Mouse (Mus musculus): ENCODE results near the gene Acot7. TPM values are rescaled to one million over a fixed set of nuclear protein-coding genes. Genes with fewer than 3 reads are reported as not detected.

Gene Acot7
- 10.7 and 12.0 TPM in 2 replicates for polyA plus RNA-seq (2015; fragmentation: Nextera tagmentation; extraction: Ambion mirVana)

DNA sequence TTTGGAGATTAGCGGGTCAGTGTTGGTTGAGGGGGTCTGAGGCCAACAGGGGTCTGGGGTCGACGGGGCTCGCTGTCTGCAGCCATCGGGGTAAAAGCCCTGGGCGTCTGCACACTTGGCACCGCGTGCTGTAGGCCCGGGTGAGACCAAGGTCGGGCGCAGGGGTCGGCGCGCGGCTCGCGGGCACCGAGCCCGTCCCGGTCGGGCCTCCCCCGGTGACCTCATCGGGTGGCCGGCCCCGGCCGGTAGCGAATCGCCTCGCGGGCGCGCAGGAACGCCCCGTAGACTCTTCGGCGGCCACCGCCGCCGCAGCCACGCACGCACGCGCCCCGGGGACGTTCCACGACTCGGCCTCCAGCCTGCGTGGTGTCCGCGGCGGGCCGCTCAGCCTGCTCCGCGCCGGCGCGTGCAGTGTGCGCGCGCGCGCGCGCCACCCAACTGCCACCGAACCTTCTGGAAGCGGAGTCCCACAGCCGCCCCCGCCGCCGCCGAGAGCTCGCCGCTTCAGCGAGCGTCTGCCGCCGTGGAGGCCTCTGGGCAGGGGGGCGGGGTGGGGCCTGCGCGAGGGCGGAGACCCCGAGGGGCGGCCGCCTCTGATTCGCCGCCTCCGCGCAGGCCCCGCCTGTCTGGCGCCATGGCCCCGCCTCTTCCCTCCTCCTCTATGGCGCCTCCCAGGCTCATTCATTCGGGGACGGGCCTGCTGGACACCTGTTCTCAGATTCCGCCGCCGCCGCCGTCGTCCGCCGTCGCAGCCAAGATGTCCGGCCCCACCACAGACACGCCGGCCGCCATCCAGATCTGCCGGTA is at the start of gene Acot7:
TSS of gene Acot7 (plus strand) at position 598 of the 807 bp plus-strand sequence.
- Histone ChIP-seq H3K9me3 (ENCODE audit: low read length) (no peaks in the 10 kb centered on the region), H3K4me2 (ENCODE audit: low read depth, low read length) (peak within 1 kb of the TSS; percentile 93), H3K9ac (replicated peaks) (peak within 1 kb of the TSS; percentile 75), H3K4me3 (ENCODE audit: low read depth, low read length) (peak within 1 kb of the TSS; percentile 69), H3K36me3 (replicated peaks; ENCODE audit: insufficient read depth, low read length) (no peaks in the 10 kb centered on the region), H3K27ac (ENCODE audit: low read depth) (peak within 1 kb of the TSS; percentile 96), H3K4me1 (ENCODE audit: insufficient read depth) (peaks cover 22% of the 10 kb centered on the region), H3K27me3 (ENCODE audit: insufficient read depth, low read length) (peaks cover 10% of the 10 kb centered on the region; the same call in 1 of the 2 replicates)
- TF ChIP-seq CTCF (IDR thresholded peaks at IDR 0.05; ENCODE audit: low read depth) (no peak), EP300 (IDR thresholded peaks at IDR 0.05; ENCODE audit: low read depth) (no peak)
- WGBS (ENCODE audit: insufficient replicate concordance), result 4% methylated on average over 48 of the region's 108 CpGs
- peak; percentile 96 for ATAC-seq
- DNase-seq, result peak; percentile 95

DNA sequence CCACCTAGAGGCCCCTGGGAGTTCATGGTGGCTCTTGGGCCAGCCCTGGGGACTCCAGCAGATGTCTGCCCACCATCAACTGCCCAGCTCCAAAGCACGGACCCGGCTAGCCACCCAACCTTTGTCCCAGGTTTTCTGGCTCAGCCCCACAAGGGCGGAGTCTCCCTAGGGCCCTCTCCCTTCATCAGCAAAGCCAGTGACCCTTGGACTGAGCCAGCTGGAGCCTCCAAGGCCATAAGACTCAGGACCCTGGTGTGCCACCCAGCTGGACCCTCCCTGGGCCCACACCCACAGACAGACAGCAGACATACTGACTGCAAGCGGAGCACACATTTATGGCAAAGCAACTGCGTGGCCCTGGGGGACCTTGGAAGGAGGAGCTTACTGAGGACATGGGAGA is 49.1 kb upstream of the Acot7 start:
- peak; percentile 44 for DNase-seq
- Histone ChIP-seq H3K4me3 (ENCODE audit: low read depth, low read length) (no peak overlapping the region), H3K4me1 (ENCODE audit: insufficient read depth) (peaks cover 25% of the 10 kb centered on the region), H3K9ac (replicated peaks) (no peak overlapping the region), H3K4me2 (ENCODE audit: low read depth, low read length) (peak overlapping the region; percentile 51), H3K27me3 (ENCODE audit: insufficient read depth, low read length) (peaks cover 98% of the 10 kb centered on the region), H3K27ac (ENCODE audit: low read depth) (no peak overlapping the region), H3K9me3 (ENCODE audit: low read length) (no peaks in the 10 kb centered on the region), H3K36me3 (replicated peaks; ENCODE audit: insufficient read depth, low read length) (no peaks in the 10 kb centered on the region)
- ATAC-seq, result no peak
- 58% methylated on average over 5 of the region's 5 CpGs for WGBS (ENCODE audit: insufficient replicate concordance)
- TF ChIP-seq EP300 (IDR thresholded peaks at IDR 0.05; ENCODE audit: low read depth), result no peak
- no peak for TF ChIP-seq CTCF (IDR thresholded peaks at IDR 0.05; ENCODE audit: low read depth)

DNA sequence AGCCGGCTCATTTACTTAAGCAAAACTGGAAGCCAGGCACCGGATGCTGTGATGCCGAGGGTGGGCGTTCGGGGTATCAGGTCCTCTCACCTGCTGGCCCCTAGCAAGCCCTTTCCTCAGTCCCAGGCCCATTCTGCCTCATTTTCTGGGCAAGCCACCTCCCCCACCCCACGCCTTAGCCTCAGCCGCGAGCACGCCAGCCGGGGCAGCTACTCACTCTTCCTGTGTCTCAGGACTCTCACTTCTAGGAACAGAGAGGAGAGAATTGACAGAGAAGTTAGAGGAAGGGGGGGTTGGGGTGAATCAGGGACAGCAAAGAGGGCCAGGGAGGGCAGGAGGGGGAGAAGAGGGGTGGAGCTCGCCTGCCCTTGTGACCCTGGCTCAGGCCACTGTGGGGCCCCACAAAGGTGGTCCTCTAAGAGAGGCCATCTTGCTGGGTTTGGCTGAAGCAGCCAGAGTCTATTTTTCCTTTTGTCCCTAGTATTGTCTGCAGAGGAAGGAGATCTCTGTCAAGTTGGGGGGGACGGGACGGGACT is 48.5 kb upstream of the Acot7 start:
- H3K4me1 ChIP-seq (ENCODE audit: insufficient read depth), result peaks cover 25% of the 10 kb centered on the region
- no peak overlapping the region for H3K27ac ChIP-seq (ENCODE audit: low read depth)
- no peak overlapping the region for H3K4me3 ChIP-seq (ENCODE audit: low read depth, low read length)
- H3K9ac ChIP-seq (replicated peaks), result no peak overlapping the region
- H3K27me3 ChIP-seq (ENCODE audit: insufficient read depth, low read length), result peaks cover 98% of the 10 kb centered on the region
- no peak for TF ChIP-seq CTCF (IDR thresholded peaks at IDR 0.05; ENCODE audit: low read depth)
- TF ChIP-seq EP300 (IDR thresholded peaks at IDR 0.05; ENCODE audit: low read depth), result no peak
- H3K36me3 ChIP-seq (replicated peaks; ENCODE audit: insufficient read depth, low read length), result no peaks in the 10 kb centered on the region
- ATAC-seq (no peak), DNase-seq (no peak)
- no peaks in the 10 kb centered on the region for H3K9me3 ChIP-seq (ENCODE audit: low read length)
- 32% methylated on average over 13 of the region's 13 CpGs for WGBS (ENCODE audit: insufficient replicate concordance)
- H3K4me2 ChIP-seq (ENCODE audit: low read depth, low read length), result peak overlapping the region; percentile 51

DNA sequence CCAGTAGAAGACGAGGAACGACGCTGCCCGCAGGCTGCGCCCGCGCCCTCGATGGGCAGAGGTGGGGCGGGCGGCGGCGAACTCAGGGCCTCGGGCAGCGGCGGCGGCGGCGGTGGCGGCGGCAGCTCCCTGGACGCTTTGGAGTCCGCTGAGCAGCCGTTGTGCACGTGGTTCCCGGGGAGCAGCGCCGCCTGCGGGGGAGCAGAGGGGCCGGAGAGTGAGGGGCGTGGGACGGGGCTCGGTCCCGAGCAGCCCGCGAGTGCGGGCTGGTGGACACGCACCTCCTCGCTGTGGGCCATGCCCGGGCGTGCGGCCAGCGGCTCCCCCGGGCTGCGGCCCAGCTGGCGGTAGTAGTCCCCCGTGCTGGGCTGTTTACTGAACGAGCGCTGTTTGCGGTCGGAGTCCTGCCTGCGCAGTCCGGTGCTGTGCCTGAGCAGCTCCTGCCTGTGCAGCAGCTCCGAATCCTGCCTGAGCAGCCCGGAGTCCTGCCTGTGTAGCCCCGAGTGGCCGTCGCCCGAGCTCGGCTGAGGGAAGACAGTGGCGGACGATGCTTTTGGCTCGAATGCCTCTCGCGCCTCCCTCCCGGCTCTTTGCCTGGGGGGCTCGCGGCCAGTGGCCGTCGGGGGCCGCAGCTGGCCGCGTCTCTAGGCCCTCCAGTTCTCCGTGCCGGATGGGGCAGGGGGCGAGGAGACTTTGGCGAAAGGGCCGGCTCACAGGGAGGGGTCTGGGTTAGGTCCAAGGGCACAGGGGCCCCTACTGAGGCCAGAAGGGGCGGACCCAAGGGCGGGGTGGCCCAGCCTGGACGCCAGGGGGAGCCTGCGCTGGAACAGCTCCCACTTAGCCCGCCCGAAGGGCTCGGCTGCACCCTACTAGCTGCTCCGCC is 46.9 kb upstream of the Acot7 start:
- ATAC-seq, result peak; percentile 76
- H3K4me3 ChIP-seq (ENCODE audit: low read depth, low read length), result peak overlapping the region; percentile 33
- no peak overlapping the region for H3K27ac ChIP-seq (ENCODE audit: low read depth)
- no peaks in the 10 kb centered on the region for H3K36me3 ChIP-seq (replicated peaks; ENCODE audit: insufficient read depth, low read length)
- peak; percentile 57 for TF ChIP-seq CTCF (IDR thresholded peaks at IDR 0.05; ENCODE audit: low read depth)
- no peak for TF ChIP-seq EP300 (IDR thresholded peaks at IDR 0.05; ENCODE audit: low read depth)
- H3K27me3 ChIP-seq (ENCODE audit: insufficient read depth, low read length), result peaks cover 82% of the 10 kb centered on the region
- WGBS (ENCODE audit: insufficient replicate concordance), result 2% methylated on average over 71 of the region's 85 CpGs
- DNase-seq, result peak; percentile 67
- H3K9me3 ChIP-seq (ENCODE audit: low read length), result no peaks in the 10 kb centered on the region
- H3K4me2 ChIP-seq (ENCODE audit: low read depth, low read length), result peak overlapping the region; percentile 64
- peaks cover 24% of the 10 kb centered on the region for H3K4me1 ChIP-seq (ENCODE audit: insufficient read depth)
- peak overlapping the region; percentile 34; the same call in 1 of the 2 replicates for H3K9ac ChIP-seq (replicated peaks)

DNA sequence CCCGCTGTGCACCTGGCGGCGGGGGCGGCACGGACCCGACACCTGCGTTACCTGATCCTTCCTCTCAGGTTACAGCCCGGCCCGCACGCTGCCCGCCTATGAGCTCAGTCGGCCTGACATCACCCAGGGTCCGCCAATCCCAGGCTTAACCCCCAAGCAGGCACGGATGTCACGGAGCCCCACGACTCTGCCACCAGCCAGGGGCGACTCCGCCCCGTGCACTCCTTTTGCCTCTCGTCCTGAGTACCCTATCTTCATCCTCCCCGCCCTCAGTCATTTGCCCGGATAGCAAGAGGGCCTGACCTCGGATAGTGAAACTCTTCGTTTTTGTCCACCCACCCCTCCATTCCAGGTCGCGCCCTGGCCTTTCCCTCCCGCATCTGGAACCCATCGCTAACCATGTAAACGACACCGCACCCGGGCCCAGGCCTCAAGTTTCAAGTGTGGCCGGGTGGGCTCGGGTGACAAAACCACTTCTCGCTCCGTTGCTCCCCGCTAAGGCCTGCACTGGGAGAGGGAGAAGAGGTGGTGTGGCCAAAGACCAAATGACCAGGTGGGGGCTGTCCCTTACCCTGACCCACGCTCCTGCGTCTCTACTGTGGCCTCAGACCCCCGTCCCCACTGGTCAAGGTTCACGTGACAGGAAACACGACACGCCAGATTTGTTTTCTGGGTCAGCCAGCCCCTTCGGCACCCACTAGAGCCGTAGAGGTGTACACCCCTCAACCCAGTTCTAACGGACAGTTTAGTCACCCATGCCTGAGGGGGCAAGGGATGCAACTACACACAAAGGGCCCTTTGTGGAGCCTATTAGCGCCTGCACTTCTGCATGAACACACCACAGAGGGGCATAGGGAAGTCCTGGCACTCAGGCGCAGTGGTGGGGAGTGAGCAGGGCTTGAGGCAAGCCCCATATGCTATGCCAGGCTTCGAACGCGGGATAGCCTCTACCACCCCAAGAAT is 45.8 kb upstream of the Acot7 start:
- Histone ChIP-seq H3K27ac (ENCODE audit: low read depth) (no peak overlapping the region), H3K4me3 (ENCODE audit: low read depth, low read length) (peak overlapping the region; percentile 33), H3K36me3 (replicated peaks; ENCODE audit: insufficient read depth, low read length) (no peaks in the 10 kb centered on the region), H3K4me1 (ENCODE audit: insufficient read depth) (peaks cover 22% of the 10 kb centered on the region), H3K9me3 (ENCODE audit: low read length) (no peaks in the 10 kb centered on the region), H3K27me3 (ENCODE audit: insufficient read depth, low read length) (peaks cover 71% of the 10 kb centered on the region), H3K4me2 (ENCODE audit: low read depth, low read length) (peak overlapping the region; percentile 64), H3K9ac (replicated peaks) (no peak overlapping the region)
- WGBS (ENCODE audit: insufficient replicate concordance), result 8% methylated on average over 50 of the region's 50 CpGs
- no peak for DNase-seq
- TF ChIP-seq CTCF (IDR thresholded peaks at IDR 0.05; ENCODE audit: low read depth) (no peak), EP300 (IDR thresholded peaks at IDR 0.05; ENCODE audit: low read depth) (no peak)
- ATAC-seq, result no peak
